Mouse (Mus musculus): ENCODE measurements around the gene Apod.

GRCm38 (mm10) chr16:31313611-31314010 is 997 bp downstream of the Apod start:
- TF ChIP-seq CTCF (IDR thresholded peaks at IDR 0.05; ENCODE audit: borderline replicate concordance, insufficient read depth, low read depth, low read length), result no peak
- TF ChIP-seq POLR2A (IDR thresholded peaks at IDR 0.05; ENCODE audit: borderline replicate concordance, insufficient read depth, low read length), result no peak
